Comparison of ENCODE assay signal across 25 mouse cellular contexts in the genomic region with DNA sequence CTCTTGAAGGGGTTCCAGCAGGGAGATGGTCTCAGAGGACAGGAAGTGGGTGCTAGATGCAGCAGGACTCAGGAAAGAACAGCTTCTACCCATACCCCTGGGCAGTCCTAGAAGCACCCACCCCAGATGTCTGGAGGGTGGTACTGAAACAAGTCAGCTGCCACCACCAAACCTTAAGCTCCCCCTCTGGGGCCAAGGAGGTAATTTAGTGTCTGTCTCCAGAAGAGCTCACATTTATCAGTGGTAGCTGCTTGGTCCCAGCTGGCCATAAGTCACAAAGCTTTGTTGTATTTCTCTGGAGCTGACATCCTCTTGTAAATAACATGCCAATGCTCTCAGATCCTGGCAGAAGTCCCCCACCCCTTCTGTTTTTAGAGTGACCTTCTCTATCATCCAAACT.
A peak's percentile ranks its signal among the peaks of the same experiment; 100 is the strongest.
DNase-seq lines count a peak whose midpoint lies in the region; ATAC-seq and TF ChIP-seq lines count a peak whose summit lies in the region.
"Had no signal": no experiment of that assay in that cellular context is flagged by ENCODE, and none has a peak within 500 bp of the region (broad histone marks: within the 10 kb centered on the region; RNA-seq: fewer than 3 reads in every experiment).

No protein-coding gene starts in this region.

- peak; percentile 60; the same call in 1 of the 2 replicates for ATAC-seq in lung, embryonic 14.5 days (ENCODE audit: insufficient read depth)
- ATAC-seq in lung, embryonic 16.5 days (ENCODE audit: low read depth): peak; percentile 83
- ATAC-seq: activated CD4-positive, CD25-positive, alpha-beta regulatory T cell, adult 4 months; CD4-positive, CD25-positive, alpha-beta regulatory T cell, adult 4 months; forebrain, embryonic 13.5 days; Patski had no signal

- TF ChIP-seq CTCF in lung, embryonic 14.5 days (IDR thresholded peaks at IDR 0.05; ENCODE audit: low read depth): no peak
- no peak for TF ChIP-seq CTCF in lung, adult 2 months (IDR thresholded peaks at IDR 0.05; ENCODE audit: insufficient read depth, low read length)

- H3K27ac ChIP-seq in lung, embryonic 14.5 days (ENCODE audit: low read depth): no peak overlapping the region
- H3K27ac ChIP-seq in lung, embryonic 16.5 days (ENCODE audit: low read length): no peak overlapping the region
- H3K27ac ChIP-seq: embryonic facial prominence, embryonic 10.5 days; embryonic facial prominence, embryonic 12.5 days; forebrain, embryonic 13.5 days had no signal

- H3K4me1 ChIP-seq in lung, embryonic 14.5 days (ENCODE audit: insufficient read depth): no peaks in the 10 kb centered on the region
- H3K4me1 ChIP-seq in lung, embryonic 16.5 days (replicated peaks; ENCODE audit: control insufficient read depth, insufficient read depth, low read length): no peaks in the 10 kb centered on the region
- no peaks in the 10 kb centered on the region for H3K4me1 ChIP-seq in lung, adult 2 months (ENCODE audit: control insufficient read depth, insufficient read depth, low read length)
- H3K4me1 ChIP-seq: embryonic facial prominence, embryonic 12.5 days; forebrain, embryonic 13.5 days had no signal

- H3K27me3 ChIP-seq in lung, embryonic 14.5 days (ENCODE audit: insufficient read depth, low read length): no peaks in the 10 kb centered on the region
- H3K27me3 ChIP-seq in lung, embryonic 16.5 days (ENCODE audit: control insufficient read depth, insufficient read depth, low read depth, low read length): no peaks in the 10 kb centered on the region; the same call in 1 of the 2 replicates
- H3K27me3 ChIP-seq: CH12.LX; embryonic facial prominence, embryonic 12.5 days; forebrain, embryonic 13.5 days; Patski had no signal

- H3K4me3 ChIP-seq in lung, embryonic 14.5 days (ENCODE audit: low read depth, low read length): no peak overlapping the region
- H3K4me3 ChIP-seq in lung, embryonic 16.5 days (ENCODE audit: low read length): no peak overlapping the region
- H3K4me3 ChIP-seq in lung, adult 2 months (replicated peaks; ENCODE audit: extremely low read depth, low read depth, low read length): no peak overlapping the region
- H3K4me3 ChIP-seq: embryonic facial prominence, embryonic 10.5 days; embryonic facial prominence, embryonic 12.5 days; forebrain, embryonic 13.5 days had no signal

- no peaks in the 10 kb centered on the region for H3K9me3 ChIP-seq in lung, embryonic 14.5 days (ENCODE audit: low read depth, low read length)
- H3K9me3 ChIP-seq in lung, embryonic 16.5 days (ENCODE audit: control insufficient read depth, low read length): no peaks in the 10 kb centered on the region
- H3K9me3 ChIP-seq: embryonic facial prominence, embryonic 12.5 days; forebrain, embryonic 13.5 days had no signal

- no peak overlapping the region for H3K9ac ChIP-seq in lung, embryonic 14.5 days
- no peak overlapping the region for H3K9ac ChIP-seq in lung, embryonic 16.5 days (ENCODE audit: low read length)
- H3K9ac ChIP-seq: embryonic facial prominence, embryonic 12.5 days; forebrain, embryonic 13.5 days had no signal

- TF ChIP-seq POLR2A in lung, adult 2 months (IDR thresholded peaks at IDR 0.05; ENCODE audit: borderline replicate concordance, extremely low read depth, low read depth, low read length): no peak

- no peaks in the 10 kb centered on the region for H3K36me3 ChIP-seq in lung, embryonic 14.5 days (ENCODE audit: insufficient read depth)
- H3K36me3 ChIP-seq in lung, embryonic 16.5 days (ENCODE audit: control insufficient read depth, insufficient read depth, low read length): no peaks in the 10 kb centered on the region
- H3K36me3 ChIP-seq: embryonic facial prominence, embryonic 10.5 days; embryonic facial prominence, embryonic 12.5 days; G1E had no signal

- peak; percentile 62 for DNase-seq in lung, embryonic 14.5 days
- no peak for DNase-seq in lung, adult 18-20 months
- no peak for DNase-seq in lung, adult 2 months
- peak; percentile 5 for DNase-seq in lung, postnatal 14 days
- peak; percentile 19 to 82 for DNase-seq in lung, postnatal 4 days
- no peak for DNase-seq in thymus, postnatal 25 days
- DNase-seq in layer of hippocampus, postnatal 14 days (ENCODE audit: low spot score in 2 of 2): no peak
- DNase-seq: adrenal gland, adult 8-10 months; adrenal gland, postnatal 14 days; adrenal gland, postnatal 36 days; B cell, adult 2 months; cerebellum, adult 11-12 months; cerebellum, adult 2 months; cerebellum, adult 9-10 months; cerebellum, postnatal 10 days; cerebellum, postnatal 25 days had no signal

- no peak overlapping the region for H3K4me2 ChIP-seq in lung, embryonic 14.5 days
- H3K4me2 ChIP-seq in lung, embryonic 16.5 days (ENCODE audit: low read depth, low read length): no peak overlapping the region
- H3K4me2 ChIP-seq: embryonic facial prominence, embryonic 12.5 days; forebrain, embryonic 13.5 days had no signal

Comparison
In these comparisons a context has a peak if more than half of its experiments do, and no peak if none do; other contexts are left out.
1. DNase-seq: peak in lung, embryonic 14.5 days (single experiment), lung, postnatal 14 days (single experiment) and lung, postnatal 4 days (2 of 2); none in lung, adult 18-20 months (0 of 2), lung, adult 2 months (single experiment), thymus, postnatal 25 days (single experiment) and layer of hippocampus, postnatal 14 days (0 of 2).